Comparison of ENCODE assay signal across 10 mouse cellular contexts in the genomic region with DNA sequence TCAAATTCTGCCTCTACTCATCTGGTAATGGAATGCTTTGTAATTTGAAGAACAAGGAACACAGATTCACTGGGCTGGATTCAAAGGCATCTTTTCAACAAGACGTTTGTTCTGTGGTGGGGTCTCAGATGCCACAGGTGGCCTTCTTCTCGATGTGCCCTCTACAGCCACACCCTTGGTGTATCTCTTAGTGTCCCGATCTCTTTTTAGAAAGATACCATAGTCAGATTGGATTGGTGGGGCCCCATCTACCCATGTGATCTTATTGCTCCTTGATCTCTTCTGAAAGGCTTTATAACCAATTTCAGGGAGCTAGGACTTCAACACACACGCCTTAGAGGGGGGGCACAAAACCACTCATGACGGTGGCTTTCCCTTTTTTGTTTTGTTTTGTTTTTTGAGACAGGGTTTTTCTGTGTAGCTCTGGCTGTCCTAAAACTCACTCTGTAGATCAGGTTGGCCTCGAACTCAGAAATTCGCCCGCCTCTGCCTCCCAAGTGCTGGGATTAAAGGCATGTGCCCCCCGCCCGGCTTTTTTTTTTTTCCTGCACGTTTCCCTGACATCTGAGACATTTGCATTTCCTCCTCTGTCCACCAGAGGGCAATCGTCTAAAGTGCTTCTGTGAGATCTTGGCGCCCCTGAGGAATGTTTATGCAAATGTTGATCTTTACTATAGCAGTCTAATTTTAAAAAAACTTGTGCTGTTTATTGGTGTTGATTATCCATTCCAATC. TPM values are rescaled to one million over a fixed set of nuclear protein-coding genes. Genes with fewer than 3 reads are reported as not detected.
A peak's percentile ranks its signal among the peaks of the same experiment; 100 is the strongest.
DNase-seq lines count a peak whose midpoint lies in the region; ATAC-seq and TF ChIP-seq lines count a peak whose summit lies in the region.
"Had no signal": no experiment of that assay in that cellular context is flagged by ENCODE, and none has a peak within 500 bp of the region (broad histone marks: within the 10 kb centered on the region; RNA-seq: fewer than 3 reads in every experiment).

No protein-coding gene starts in this region.

- no peaks in the 10 kb centered on the region for H3K9me3 ChIP-seq in stomach, postnatal 0 days (ENCODE audit: control insufficient read depth, low read length)
- H3K9me3 ChIP-seq: embryonic facial prominence, embryonic 12.5 days; limb, embryonic 12.5 days had no signal

- H3K4me1 ChIP-seq in lung, adult 2 months (ENCODE audit: control insufficient read depth, insufficient read depth, low read length) = no peaks in the 10 kb centered on the region; the same call in 1 of the 2 replicates
- H3K4me1 ChIP-seq in stomach, postnatal 0 days (replicated peaks; ENCODE audit: control insufficient read depth, insufficient read depth) = no peaks in the 10 kb centered on the region
- H3K4me1 ChIP-seq: embryonic facial prominence, embryonic 12.5 days; limb, embryonic 12.5 days had no signal

- DNase-seq in gastrocnemius, adult 2 months = peak; percentile 26
- no peak for DNase-seq in gastrocnemius, postnatal 36 days
- peak; percentile 37 for DNase-seq in urinary bladder, postnatal 14 days (ENCODE audit: low spot score)
- no peak for DNase-seq in urinary bladder, adult 18-20 months (ENCODE audit: low spot score in 2 of 2)
- peak; percentile 60 to 73 for DNase-seq in cerebellum, postnatal 36 days
- DNase-seq in kidney, postnatal 10 days = peak; percentile 75
- DNase-seq in lung, adult 2 months = no peak
- DNase-seq in stomach, postnatal 0 days (ENCODE audit: low spot score) = peak; percentile 35

- no peak overlapping the region for H3K9ac ChIP-seq in stomach, postnatal 0 days (ENCODE audit: low read length)
- H3K9ac ChIP-seq: embryonic facial prominence, embryonic 12.5 days; limb, embryonic 12.5 days had no signal

- TF ChIP-seq CTCF in gastrocnemius, adult 2 months (IDR thresholded peaks at IDR 0.05) = peak; percentile 74
- peak; percentile 43; the same call in 1 of the 2 replicates for TF ChIP-seq CTCF in lung, adult 2 months (IDR thresholded peaks at IDR 0.05; ENCODE audit: insufficient read depth, low read length)
- peak; percentile 82 for TF ChIP-seq CTCF in stomach, postnatal 0 days (IDR thresholded peaks at IDR 0.05; ENCODE audit: low read depth)

- ATAC-seq in stomach, postnatal 0 days (ENCODE audit: low FRiP score, low TSS enrichment) = no peak

- no peak overlapping the region for H3K27ac ChIP-seq in gastrocnemius, adult 2 months
- H3K27ac ChIP-seq in stomach, postnatal 0 days (replicated peaks) = no peak overlapping the region
- H3K27ac ChIP-seq: embryonic facial prominence, embryonic 12.5 days; limb, embryonic 12.5 days had no signal

- no peak for TF ChIP-seq EP300 in stomach, postnatal 0 days (optimal IDR thresholded peaks at IDR 0.05)

- H3K4me3 ChIP-seq in gastrocnemius, adult 2 months = peak overlapping the region; percentile 41
- H3K4me3 ChIP-seq in lung, adult 2 months (replicated peaks; ENCODE audit: extremely low read depth, low read depth, low read length) = no peak overlapping the region
- H3K4me3 ChIP-seq in stomach, postnatal 0 days (ENCODE audit: low read depth, low read length) = no peak overlapping the region
- H3K4me3 ChIP-seq: embryonic facial prominence, embryonic 12.5 days; limb, embryonic 12.5 days had no signal

- H3K4me2 ChIP-seq in stomach, postnatal 0 days (replicated peaks; ENCODE audit: low read depth) = no peak overlapping the region
- H3K4me2 ChIP-seq: embryonic facial prominence, embryonic 12.5 days; limb, embryonic 12.5 days had no signal

- H3K27me3 ChIP-seq in stomach, postnatal 0 days (ENCODE audit: control insufficient read depth, insufficient read depth, low read length) = no peaks in the 10 kb centered on the region
- H3K27me3 ChIP-seq: embryonic facial prominence, embryonic 12.5 days; limb, embryonic 12.5 days had no signal

- 25% methylated on average over 13 of the region's 13 CpGs for whole genome bisulfite sequencing in lung, adult 2 months
- WGBS in stomach, postnatal 0 days = 38% methylated on average over 13 of the region's 13 CpGs

- intact Hi-C loops in gastrocnemius, adult 2 months (cut with DNase I) = loop anchor here (10.0 kb wide), 1 partner anchor 145 kb away; no protein-coding TSS in a partner anchor
- intact Hi-C loops in gastrocnemius, postnatal 36 days (cut with DNase I) = loop anchor here (5.0 kb wide), 1 partner anchor 147 kb away; no protein-coding TSS in a partner anchor

- no peaks in the 10 kb centered on the region for H3K36me3 ChIP-seq in stomach, postnatal 0 days (ENCODE audit: control insufficient read depth, insufficient read depth, low read length)
- H3K36me3 ChIP-seq: embryonic facial prominence, embryonic 12.5 days; limb, embryonic 12.5 days had no signal

- TF ChIP-seq POLR2A in lung, adult 2 months (IDR thresholded peaks at IDR 0.05; ENCODE audit: borderline replicate concordance, extremely low read depth, low read depth, low read length) = no peak

RNA-seq across cellular contexts. Expression of a gene that starts 54.6 kb away (rescaled TPM):
- under 1 TPM; 0.64 to 0.92 TPM for total RNA-seq in gastrocnemius, adult 2 months (2021)
- under 1 TPM; 0.82 to 0.91 TPM for total RNA-seq in gastrocnemius, postnatal 36 days (2021)
- 8.7 and 9.2 TPM in 2 replicates for polyA plus RNA-seq in lung, adult 2 months (2012; rRNA removed)
- polyA plus RNA-seq in stomach, postnatal 0 days (2015; fragmentation: Nextera tagmentation; extraction: Ambion mirVana) = 0.45 and 0.50 TPM in 2 replicates

Comparison
In these comparisons a context has a peak if more than half of its experiments do, and no peak if none do; other contexts are left out.
1. DNase-seq: peak in gastrocnemius, adult 2 months (single experiment), urinary bladder, postnatal 14 days (single experiment), cerebellum, postnatal 36 days (2 of 2), kidney, postnatal 10 days (single experiment) and stomach, postnatal 0 days (single experiment); none in gastrocnemius, postnatal 36 days (0 of 2), urinary bladder, adult 18-20 months (0 of 2) and lung, adult 2 months (single experiment).
2. Peak in every context shown above with its lines, with median percentiles within 50 percentile points of each other: CTCF ChIP-seq.